Mouse (Mus musculus) thymus, postnatal 0 days (tissue): ENCODE data around the gene Clic4. TPM values are rescaled to one million over a fixed set of nuclear protein-coding genes. Genes with fewer than 3 reads are reported as not detected.

ENCODE experiments used
- DNase-seq: peaks from one replicate; pipeline ENCODE4 v3.0.0-alpha.2; 2015; ENCODE audit warnings: low spot score
- polyA plus RNA-seq: library from polyadenylated mRNA; unstranded; fragments of >200 nt; fragmentation: Nextera tagmentation; extraction: Ambion mirVana; gene quantifications from 2 replicates; pipeline ENCODE4 v1.2.1, GENCODE M21; 2015

Clic4 gene
- polyA plus RNA-seq, 1 experiment from 2014 or later, result 72.5 TPM

DNA sequence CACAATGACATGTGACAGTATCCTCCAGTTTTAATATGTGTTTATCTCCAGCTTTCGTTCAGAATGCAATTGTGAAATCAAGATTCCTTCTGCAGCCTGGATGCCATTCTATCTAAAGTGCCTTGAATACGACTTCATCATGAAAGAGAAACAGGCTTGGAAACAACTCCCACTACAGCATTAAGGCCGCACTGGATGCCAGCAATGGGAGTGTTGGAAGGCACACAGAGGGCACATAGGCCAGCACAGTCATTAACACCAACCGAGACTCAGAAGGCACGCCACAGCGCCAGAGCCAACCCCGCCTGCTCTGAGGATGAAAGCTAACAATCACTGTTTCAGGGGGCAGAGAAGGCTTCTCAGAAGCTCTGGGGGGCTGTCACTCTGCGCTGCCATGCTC, 37.1 kb downstream of the Clic4 start:
- DNase-seq, result no peak

DNA sequence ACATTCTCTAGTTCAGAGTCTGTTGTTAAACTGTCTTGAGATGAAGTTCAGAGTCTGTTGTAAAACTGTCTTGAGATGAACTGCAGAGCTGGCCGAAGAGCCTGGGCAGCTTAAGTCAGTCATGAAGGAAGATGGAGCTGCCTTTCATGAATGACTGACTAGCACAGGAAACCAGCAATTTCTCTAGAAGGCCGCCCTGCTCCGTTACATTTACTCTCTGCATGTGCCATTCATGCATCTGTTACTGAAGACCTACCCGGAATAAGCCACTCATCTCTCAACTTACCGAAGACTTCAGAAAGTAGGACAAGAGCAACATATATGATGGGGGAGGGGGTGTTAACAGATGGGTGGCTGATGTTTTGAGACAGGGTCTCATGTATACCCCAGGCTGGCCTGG, 40.1 kb downstream of the Clic4 start:
- DNase-seq, result no peak

DNA sequence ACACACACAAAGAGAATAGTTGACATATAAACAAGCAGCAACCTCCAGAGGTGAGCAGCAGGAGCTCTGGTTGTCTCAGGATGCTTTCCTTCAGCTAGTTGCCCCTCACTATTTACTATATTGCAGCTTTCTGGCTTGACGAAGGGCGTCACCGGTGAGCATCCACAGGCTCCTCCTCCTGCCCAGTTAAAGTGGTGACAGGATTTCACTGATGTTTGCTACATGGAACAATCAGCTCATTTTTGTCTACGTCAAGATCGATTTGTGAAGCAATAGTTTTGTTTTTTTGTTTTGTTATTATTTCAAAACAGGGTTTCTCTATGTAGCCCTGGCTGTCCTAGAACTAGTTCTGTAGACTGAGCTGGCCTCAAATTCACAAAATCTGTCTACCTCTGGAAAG, 41.1 kb downstream of the Clic4 start:
- DNase-seq, result no peak

DNA sequence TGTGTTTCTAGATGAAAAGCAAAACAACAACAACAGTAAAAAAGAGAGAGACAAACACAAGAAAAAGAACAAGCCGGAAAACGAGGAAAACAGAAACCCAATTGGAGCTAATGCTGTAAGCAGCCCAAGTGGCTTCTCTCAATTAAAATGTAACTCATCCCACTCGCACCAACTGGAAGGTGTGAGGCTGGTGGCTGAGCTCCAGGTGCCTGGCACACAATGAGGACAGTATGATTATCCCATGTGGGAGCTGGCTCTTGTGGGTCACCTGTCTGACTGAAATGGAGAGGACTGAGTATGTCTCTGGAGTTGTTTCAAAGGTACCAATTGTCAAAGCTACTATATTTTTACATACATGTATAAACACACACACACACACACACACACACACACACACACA, 41.5 kb downstream of the Clic4 start:
- no peak for DNase-seq

DNA sequence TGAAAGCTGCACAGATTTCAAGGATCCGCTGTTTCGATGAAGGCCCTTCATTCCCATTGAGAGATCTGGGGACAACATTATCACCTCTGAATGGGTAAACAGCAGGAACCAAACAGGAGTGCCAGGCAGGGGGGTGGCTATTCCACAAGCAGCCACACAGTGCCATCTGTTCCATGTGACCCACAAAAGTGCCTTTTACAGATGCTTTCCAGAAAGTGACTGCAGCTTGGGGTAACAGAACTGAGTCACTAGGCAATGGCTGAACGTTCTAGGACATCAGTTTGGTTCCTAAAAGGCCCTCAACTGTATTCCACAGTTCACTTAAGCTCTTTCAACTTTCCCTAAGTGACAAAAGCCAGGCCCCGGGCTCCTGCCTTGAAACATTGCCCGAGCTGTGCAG, 42.0 kb downstream of the Clic4 start:
- no peak for DNase-seq

DNA sequence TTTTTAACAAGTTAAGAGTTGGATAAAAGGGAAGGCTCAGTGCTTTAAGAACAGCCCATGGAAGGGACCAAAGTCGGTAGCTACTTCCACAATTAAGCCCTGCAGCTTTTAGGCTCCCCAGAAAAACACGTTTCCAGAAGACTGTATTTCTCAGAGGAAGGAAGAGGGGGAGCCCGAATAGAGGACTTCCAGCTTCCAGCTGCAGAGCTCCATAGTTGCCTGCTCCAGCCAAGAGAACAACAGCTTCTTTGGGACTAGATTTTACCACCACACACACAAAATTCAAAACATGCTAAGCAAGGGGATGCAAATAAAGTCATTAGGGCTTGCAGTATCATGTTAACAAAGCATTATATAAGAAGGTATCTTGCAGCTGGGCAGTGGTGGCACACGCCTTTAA, 42.7 kb downstream of the Clic4 start:
- DNase-seq, result no peak

DNA sequence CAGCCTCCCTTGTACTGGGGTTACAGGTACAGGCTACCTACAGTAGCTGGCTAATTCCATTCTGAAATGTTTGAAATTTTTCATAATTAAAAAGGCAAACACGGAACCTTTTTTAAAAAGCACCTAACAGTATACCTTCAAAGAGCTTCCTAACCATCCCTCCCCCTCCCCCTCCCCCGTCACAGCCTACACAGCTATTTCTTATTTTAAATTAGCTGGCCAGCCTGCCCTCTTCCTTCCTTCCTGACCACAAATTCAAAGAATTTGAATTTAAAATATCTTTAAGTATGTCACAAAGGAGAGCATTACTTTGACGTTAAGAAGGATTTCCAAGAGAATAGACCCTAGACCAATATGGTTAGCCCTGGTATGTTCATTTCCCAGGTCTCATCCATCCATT, 44.5 kb downstream of the Clic4 start:
- no peak for DNase-seq

DNA sequence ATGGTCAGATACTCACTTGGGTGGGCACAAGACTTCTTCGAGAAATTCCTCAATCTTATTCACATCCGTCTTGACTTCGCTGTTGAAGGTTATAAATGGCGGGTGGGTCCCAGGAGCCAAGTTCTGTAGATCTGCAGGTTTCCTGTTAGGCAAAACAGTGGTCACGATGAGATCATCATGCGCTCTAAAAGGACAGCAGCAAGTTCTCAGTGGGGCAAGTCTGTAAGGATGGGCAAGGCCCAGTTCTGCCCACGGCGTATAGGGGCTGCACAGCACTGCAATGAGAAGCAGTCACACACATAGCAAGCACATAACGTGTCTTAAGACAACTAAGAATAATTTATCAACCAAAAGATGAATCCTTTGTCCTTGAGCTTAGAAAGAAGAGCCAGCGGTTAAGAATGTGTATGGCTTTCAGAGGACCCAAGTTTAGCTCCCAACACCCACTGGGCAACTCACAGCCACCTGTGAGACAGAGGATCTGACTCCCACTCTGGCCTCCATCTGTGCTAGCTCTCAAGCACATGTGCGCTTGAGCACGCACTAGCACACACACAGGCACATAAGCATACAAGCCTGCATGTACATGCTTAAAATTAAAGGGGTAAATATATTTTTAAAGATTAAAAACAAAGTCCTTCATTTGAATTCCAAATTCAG, 46.5 kb downstream of the Clic4 start:
- DNase-seq, result no peak

DNA sequence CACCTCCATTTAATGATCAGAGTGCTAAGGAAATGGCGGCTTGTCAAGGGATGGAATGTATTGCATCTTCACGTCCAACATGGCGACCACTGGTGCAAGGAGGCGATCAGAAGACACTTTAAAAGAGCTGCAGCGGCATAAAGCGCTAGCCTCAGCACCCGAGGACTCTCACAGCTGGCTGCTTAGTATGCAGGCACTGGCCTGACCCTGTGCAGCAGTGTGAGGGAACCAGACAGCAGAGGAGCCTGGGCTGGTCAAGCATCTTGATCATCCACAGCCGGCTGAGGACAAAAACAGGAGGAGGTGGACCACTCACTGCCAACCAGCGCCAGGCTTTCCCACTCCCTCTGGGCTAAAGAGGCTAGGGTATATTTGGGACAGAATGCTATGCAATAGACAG, 48.8 kb downstream of the Clic4 start:
- DNase-seq, result no peak

DNA sequence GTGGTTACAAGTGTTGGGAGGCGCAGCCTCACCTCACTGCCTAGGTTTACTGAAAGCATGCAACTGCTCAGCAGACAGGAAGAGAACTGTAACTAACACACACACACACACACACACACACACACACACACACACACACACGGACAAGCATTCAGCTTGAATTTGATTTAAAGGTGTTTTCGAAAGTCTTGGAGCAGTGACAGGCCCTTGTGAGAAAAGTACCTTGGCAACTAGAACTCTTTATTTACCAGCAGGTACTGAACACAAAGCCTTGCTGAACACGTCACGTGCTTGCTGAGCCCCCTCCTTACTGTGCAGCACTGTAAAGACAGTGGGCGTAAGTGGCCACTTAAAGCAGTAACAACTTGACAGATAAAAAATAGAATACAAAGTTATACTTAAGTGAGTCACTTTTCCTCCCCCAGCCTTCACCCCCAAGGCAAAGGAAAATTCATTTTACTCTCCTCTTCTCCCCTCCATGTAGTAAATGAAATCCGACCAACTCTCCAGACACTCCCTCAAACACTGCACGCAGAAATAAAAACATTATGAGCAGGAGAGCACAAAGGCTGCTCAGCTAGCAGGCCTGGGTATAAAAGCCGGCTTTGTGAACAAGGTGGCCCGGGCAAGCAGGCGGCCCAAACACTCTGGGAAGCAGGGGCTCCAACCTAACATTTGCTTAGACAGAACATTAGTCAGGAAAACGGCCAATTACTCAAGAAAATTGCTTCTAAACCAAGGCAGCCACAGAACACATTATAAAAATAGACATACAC, 50.8 kb downstream of the Clic4 start:
- DNase-seq, result no peak

DNA sequence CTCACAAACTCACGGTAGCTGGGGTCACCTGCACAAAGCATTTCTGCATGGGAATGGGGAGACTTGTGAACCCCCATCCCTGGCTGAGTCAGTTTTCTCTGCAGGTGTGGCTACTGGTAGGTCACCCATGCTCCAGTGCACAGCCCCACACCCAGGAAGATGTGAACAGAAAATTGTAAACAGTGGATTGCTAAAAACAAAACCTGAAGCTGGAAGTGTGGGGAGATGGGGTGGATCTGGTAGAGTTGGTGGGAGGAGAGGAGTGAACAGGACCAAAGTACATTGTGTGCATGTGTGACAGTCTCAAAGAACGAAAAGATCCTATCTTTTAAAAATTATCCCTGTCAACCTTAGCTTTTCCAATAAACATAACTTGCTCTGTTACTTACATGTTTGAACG, 52.0 kb downstream of the Clic4 start:
- no peak for DNase-seq

DNA sequence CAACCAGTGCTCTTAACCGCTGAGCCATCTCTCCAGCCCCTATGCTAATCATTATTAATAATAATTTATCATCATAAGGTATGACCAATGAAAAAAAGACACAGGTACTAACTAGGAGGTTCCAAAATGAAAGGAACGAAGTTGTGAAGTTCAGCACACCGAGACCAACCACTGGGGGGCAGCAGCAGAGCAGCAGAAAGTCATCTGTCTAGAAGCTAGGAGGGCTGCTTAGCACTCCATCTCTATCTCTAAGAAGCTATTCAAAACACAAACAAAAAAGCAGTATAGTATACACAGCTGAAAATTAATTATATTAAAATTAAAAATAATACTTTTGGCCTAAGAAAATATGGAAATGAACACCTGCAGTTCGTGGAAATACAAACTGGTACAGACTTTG, 53.0 kb downstream of the Clic4 start:
- peak; percentile 77 for DNase-seq

DNA sequence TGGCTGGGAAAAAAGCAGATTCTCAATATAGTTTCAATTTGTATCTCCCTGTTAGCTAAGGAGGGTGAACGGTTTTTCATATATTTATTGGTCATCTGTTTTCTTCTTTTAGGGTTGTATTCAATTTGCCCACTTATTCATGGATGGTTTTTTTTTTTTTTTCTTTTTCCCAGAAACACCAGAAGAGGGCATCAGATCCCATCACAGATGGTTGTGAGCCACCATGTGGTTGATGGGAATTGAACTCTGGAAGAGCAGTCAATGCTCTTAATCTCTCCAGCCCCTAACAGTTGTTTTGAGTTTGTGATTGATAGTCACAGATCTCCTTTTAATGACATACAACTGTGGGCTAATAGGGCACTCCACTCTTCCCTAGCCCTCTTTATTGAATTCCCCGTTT, 62.8 kb downstream of the Clic4 start:
- DNase-seq, result no peak

DNA sequence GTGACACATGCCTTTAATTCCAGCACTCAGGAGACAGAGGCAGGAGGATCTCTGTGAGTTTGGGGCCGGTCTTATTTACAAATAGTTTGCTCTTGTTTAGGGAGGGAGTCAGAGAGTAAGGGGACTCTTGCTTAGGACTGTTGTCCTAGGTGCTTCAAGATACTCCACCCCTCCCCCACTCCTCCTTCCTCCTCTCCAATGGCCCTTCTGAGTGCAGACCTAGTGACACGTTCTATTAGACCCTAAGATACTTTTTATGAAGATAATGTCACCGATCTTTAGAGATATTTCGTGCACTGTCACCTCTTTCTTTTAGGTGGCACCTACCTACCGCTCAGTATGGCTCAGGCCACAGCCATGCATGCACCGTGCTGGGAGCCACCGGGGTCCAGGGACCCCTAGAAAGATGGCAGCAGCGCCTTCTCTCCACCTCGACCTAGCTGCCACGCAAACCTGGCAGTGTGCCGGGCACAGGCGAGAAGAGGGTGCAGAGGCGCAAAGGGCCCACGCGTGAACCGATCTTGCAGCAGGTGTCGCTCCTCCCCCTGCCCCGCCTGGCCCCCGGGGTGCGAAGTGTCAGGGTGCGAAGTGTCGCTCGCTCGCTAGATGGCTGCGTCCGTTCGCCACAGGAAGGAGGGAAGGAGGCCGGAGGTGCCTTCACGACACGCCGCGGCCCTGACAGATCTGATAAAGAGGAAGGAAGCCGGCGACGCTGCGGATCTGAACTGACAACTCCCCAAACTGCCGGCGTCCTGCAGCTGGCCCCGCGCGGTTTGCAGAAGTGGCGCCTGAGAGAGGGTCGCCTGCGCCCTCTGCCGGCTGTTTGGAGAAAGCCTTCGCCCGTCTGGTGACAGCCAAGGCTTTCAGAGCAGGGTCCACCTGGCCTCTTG, 66.7 kb downstream of the Clic4 start:
- peak; percentile 95 for DNase-seq

DNA sequence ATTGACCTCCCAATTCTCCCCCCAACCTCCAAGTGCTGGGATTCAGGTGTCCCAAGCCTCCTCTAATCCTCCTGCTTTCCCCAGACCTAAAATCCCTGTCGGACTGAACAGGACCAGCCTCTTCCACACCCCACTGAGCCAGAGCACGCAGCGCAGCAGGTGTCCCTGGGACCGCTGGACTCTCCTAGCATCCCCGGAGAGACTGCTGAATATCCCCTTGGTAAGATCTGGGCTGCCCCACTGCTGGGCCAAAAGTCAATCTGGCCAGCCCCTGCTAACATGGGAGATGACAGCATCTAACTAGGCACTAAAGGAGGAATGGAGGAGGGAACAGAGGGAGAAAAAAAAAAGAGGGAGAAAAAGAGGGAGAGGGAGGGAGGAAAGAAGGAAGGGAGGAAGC, 67.4 kb downstream of the Clic4 start:
- DNase-seq, result no peak

DNA sequence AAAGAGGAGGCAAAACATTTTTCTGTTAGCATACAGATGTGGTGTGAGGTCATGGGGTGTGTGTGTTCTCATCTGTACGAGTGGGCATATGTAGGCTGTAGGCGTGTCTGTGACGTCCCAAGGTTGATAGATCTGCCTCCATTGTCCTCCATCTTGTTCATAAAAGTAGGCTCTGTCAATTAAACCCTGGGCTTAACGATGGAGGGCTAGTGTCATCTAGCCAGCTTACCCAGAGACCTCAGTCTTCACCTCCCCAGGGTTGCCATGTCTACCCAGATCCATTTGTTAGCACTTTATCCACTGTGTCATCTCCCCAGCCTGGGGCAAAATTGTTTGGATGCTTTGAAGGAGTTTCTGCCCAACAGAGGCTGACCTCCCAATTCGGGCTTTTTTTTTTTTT, 67.9 kb downstream of the Clic4 start:
- peak; percentile 8 for DNase-seq

DNA sequence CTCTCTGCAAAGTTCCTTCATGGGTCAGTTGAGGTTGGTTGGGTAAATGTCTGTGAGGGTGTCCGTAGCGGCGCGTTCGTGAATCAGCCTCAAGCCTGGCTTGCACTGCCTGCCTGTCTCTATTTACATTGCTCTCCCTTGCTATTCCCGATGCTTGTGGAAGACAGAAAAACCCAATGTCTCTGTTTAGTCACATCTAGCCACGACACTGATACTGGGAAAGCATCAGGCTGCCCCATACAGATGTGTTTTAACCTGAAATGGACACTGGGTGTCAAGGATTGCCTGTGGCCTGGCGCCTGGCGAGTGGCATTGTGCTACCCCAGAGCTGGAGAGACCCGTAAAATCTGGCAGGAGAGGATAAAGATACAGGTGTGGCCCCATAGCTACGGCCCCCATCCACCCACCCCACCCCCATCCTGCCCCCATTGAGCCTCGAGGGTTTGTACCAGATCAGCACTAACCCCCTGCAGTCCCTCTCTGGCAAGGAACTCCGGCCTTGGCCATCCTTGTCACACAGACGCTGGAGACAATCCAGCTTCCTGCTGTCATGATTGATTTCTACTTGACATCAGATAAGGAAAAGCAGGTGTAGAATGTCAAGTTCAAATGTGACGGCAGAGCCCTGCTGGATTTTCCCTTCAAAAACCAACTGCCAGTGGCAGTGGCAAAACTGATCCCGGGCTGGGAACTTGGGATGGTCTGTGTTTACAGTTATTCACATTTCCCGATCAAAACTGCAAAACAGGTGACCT, 68.6 kb downstream of the Clic4 start:
- no peak for DNase-seq

DNA sequence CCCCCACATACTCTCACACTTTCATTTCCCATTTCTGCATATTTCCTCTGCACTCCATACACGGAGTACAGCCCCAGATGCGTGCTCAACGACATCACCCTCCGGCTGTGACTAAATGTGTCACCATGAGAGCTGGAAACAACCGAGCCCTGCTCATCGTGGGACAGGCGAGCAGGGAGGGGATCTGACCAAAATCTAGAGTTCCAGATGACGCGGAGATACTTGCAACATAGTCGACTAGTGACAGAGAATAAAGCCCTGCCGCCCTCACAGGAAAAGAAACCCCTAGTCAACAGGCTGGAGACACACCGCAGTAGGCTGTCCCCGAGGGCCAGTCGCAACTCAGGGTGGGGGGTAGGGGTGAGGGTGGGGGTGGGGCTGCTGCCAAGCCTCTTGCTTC, 69.3 kb downstream of the Clic4 start:
- peak; percentile 74 for DNase-seq

DNA sequence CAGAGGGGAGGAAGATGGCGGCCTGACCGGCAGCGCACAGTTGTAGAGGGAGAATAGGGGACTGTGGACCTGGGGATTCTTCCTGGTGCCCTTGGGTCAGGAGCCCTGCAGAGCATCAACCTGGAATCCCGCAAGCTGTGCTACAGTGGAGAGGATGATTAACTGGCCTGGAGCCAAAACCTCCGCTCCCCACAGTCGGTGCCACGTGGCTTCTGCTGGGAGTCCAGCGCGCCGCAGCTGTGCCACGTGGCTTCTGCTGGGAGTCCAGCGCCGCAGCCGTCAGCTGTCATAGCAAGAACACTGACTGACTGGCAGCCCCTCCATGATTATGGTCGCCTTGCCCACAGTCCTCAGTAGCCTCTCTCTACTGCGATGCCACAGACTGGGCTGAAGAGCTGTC, 70.8 kb downstream of the Clic4 start:
- DNase-seq, result no peak

DNA sequence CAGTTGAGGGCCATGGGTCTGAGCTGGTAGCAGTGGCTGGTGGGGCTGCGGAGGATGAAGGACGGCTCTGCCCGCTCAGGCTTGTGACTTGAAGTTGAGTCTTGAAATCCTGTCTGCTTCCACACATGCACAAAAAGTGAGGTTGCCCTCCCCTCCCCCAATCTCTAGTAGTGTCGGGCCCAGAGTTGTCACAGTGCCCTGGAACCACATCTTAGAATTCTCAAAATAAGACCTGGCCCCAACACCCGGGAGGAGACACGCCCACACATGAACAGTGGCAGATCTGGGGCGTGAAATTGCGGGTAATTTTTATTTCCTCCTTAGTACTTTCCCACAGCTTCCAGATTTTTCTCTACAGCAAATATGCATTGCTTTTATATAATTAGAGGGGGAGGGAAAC, 74.8 kb downstream of the Clic4 start:
- peak; percentile 39 for DNase-seq

DNA sequence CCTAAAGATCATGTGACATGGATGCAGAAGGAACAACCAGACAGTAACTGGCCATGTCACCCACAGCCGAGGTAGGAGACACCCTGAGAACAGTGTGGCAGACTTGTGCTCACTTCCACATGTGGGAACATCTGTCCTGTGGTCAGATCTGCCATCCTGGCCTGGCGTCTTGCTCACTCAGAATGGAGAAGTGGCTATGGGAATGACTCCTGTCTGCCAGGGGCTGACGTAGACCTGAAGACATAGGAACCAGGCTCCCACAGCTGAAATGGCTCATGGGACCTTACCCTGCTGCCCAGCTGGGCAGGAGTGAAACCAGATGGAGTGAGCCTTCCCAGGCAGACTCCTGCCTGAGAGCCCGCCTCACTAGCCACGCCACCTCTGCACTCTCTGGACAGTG, 79.8 kb downstream of the Clic4 start:
- DNase-seq, result no peak

DNA sequence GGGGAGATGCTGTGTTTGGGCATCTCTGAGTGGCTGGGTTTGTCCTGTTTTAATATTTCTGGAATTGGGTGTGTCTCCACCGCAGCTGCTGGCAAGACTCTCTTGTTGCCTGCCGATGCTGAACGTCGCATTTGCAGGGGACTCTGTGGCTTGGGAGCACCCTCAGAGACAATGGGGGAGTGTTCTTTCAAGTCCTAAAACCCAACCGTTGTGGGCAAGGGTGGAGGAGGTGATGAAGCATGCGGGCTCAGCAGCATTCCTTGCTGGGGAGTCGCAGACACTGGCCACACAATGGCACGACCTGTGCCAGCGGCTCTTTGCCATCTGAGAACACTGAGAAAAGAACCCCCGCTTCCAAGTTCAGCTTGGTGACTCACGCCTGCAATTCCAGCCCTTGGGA, 81.0 kb downstream of the Clic4 start:
- no peak for DNase-seq
